Mouse (Mus musculus): ENCODE results near the gene Il3ra. TPM values are rescaled to one million over a fixed set of nuclear protein-coding genes. Genes with fewer than 3 reads are reported as not detected.

Gene Il3ra
- polyA plus RNA-seq, 1 experiment from 2014 or later, result 3.7 TPM

Other genes with a start within 250 kb of the Il3ra start
- gene Psmd6, start 225.3 kb upstream of the Il3ra start, polyA plus RNA-seq (2016; fragmentation: Nextera tagmentation; extraction: Ambion mirVana), result 284 and 289 TPM in 2 replicates
- gene Olfr720, start 159.4 kb upstream of the Il3ra start, polyA plus RNA-seq (2016; fragmentation: Nextera tagmentation; extraction: Ambion mirVana), result not detected in 2 replicates
- gene Olfr31, start 23.4 kb upstream of the Il3ra start, polyA plus RNA-seq (2016; fragmentation: Nextera tagmentation; extraction: Ambion mirVana), result not detected in 2 replicates
- not detected in 2 replicates for gene Olfr721-ps1, start 55.0 kb downstream of the Il3ra start, polyA plus RNA-seq (2016; fragmentation: Nextera tagmentation; extraction: Ambion mirVana)

All from hindbrain, embryonic 12.5 days (tissue).